Mouse (Mus musculus) liver, embryonic 13.5 days (tissue): ENCODE results near the gene Ptpn3. TPM values are rescaled to one million over a fixed set of nuclear protein-coding genes. Genes with fewer than 3 reads are reported as not detected.
A peak's percentile ranks its signal among the peaks of the same experiment; 100 is the strongest.

Source experiments
- ATAC-seq: fragments of 200-750 bp; cut with Nextera tagmentation; 2 replicates; pipeline ENCODE4 v1.8.0; 2017; ENCODE audit warnings: low read depth, mild to moderate bottlenecking, moderate number of reproducible peaks, moderate library complexity
- DNase-seq: peaks from one replicate; pipeline ENCODE4 v3.0.0; 2022
- H3K27ac ChIP-seq: fragments of 300-500 bp; sonication (generic); 2 replicates; pipeline ENCODE4 v1.5.1; 2015; ENCODE audit warnings: moderate library complexity, mild to moderate bottlenecking, inconsistent platforms
- H3K27me3 ChIP-seq: fragments of 300-500 bp; sonication (generic); 2 replicates; pipeline ENCODE4 v1.6.1; 2015; ENCODE audit warnings: mild to moderate bottlenecking, inconsistent platforms
- H3K36me3 ChIP-seq: fragments of 300-500 bp; sonication (generic); 2 replicates; pipeline ENCODE4 v1.6.1; 2015; ENCODE audit warnings: mild to moderate bottlenecking, inconsistent platforms
- H3K4me1 ChIP-seq: fragments of 300-500 bp; sonication (generic); replicated peaks from 2 replicates; pipeline ENCODE4 v1.6.1; 2015; ENCODE audit warnings: inconsistent platforms
- H3K4me2 ChIP-seq: fragments of 300-500 bp; sonication (generic); 2 replicates; pipeline ENCODE4 v1.6.1; 2015; ENCODE audit warnings: inconsistent platforms, mild to moderate bottlenecking, moderate library complexity
- H3K4me3 ChIP-seq: fragments of 300-500 bp; sonication (generic); replicated peaks from 2 replicates; pipeline ENCODE4 v1.5.1; 2015; ENCODE audit warnings: mild to moderate bottlenecking, inconsistent platforms
- H3K9ac ChIP-seq: fragments of 300-500 bp; sonication (generic); 2 replicates; pipeline ENCODE4 v1.6.1; 2015; ENCODE audit warnings: mild to moderate bottlenecking, inconsistent platforms
- H3K9me3 ChIP-seq: fragments of 300-500 bp; sonication (generic); replicated peaks from 2 replicates; pipeline ENCODE4 v1.6.1; 2016; ENCODE audit warnings: inconsistent platforms
- WGBS: fragments of 180-500 bp; shearing (Covaris S2); methylation state at CpG from one replicate; pipeline ENCODE4 v1.1.7; 2015; ENCODE audit not compliant: insufficient replicate concordance; 5-methylcytosine and 5-hydroxymethylcytosine counted together
- polyA plus RNA-seq: library from polyadenylated mRNA; unstranded; fragments of >200 nt; fragmentation: Nextera tagmentation; extraction: Ambion mirVana; gene quantifications from 2 replicates; pipeline ENCODE4 v1.2.1, GENCODE M21; 2015

The Ptpn3 gene
- polyA plus RNA-seq, 1 experiment from 2014 or later: 0.36 TPM

- Histone ChIP-seq H3K4me3 (no peak overlapping the region), H3K27me3 (peaks cover 9% of the 10 kb centered on the region; the same call in 1 of the 2 replicates), H3K4me2 (no peak overlapping the region), H3K36me3 (no peaks in the 10 kb centered on the region), H3K4me1 (peaks cover 21% of the 10 kb centered on the region), H3K9ac (no peak overlapping the region), H3K27ac (no peak overlapping the region), H3K9me3 (no peaks in the 10 kb centered on the region)
- no peak for ATAC-seq
- 39% methylated on average over 10 of the region's 10 CpGs for WGBS
- DNase-seq: no peak
Observed at GRCm38 (mm10) chr4:57162789-57163722, 138.6 kb downstream of the Ptpn3 start.

- H3K4me3 ChIP-seq: no peak overlapping the region
- H3K9ac ChIP-seq: no peak overlapping the region
- ATAC-seq (no peak), DNase-seq (no peak)
- H3K9me3 ChIP-seq: no peaks in the 10 kb centered on the region
- H3K27ac ChIP-seq: no peak overlapping the region
- H3K4me2 ChIP-seq: no peak overlapping the region
- peaks cover 9% of the 10 kb centered on the region; the same call in 1 of the 2 replicates for H3K27me3 ChIP-seq
- H3K4me1 ChIP-seq: peaks cover 16% of the 10 kb centered on the region
- 66% methylated on average over 7 of the region's 7 CpGs for WGBS
- no peaks in the 10 kb centered on the region for H3K36me3 ChIP-seq
Observed at GRCm38 (mm10) chr4:57160571-57160970, 141.1 kb downstream of the Ptpn3 start.

GRCm38 (mm10) chr4:57156549-57157169 lies 145.0 kb downstream of the Ptpn3 start:
- no peak for DNase-seq
- H3K4me1 ChIP-seq: peaks cover 51% of the 10 kb centered on the region
- no peak overlapping the region for H3K27ac ChIP-seq
- no peaks in the 10 kb centered on the region for H3K36me3 ChIP-seq
- no peak overlapping the region for H3K9ac ChIP-seq
- H3K27me3 ChIP-seq: peaks cover 3% of the 10 kb centered on the region; the same call in 1 of the 2 replicates
- H3K9me3 ChIP-seq: no peaks in the 10 kb centered on the region
- no peak for ATAC-seq
- H3K4me3 ChIP-seq: no peak overlapping the region
- H3K4me2 ChIP-seq: no peak overlapping the region
- WGBS: 84% methylated on average over 8 of the region's 8 CpGs

- DNase-seq: no peak
- Histone ChIP-seq H3K4me2 (peak overlapping the region; percentile 78), H3K4me3 (peak overlapping the region; percentile 53), H3K4me1 (peaks cover 55% of the 10 kb centered on the region), H3K36me3 (no peaks in the 10 kb centered on the region), H3K9me3 (no peaks in the 10 kb centered on the region), H3K27me3 (no peaks in the 10 kb centered on the region), H3K27ac (peak overlapping the region; percentile 96), H3K9ac (peak overlapping the region; percentile 78)
- ATAC-seq: peak; percentile 59
- WGBS: 49% methylated on average over 8 of the region's 8 CpGs
Observed at GRCm38 (mm10) chr4:57153838-57154237, 147.8 kb downstream of the Ptpn3 start.

GRCm38 (mm10) chr4:57153068-57153835 lies 148.4 kb downstream of the Ptpn3 start:
- Histone ChIP-seq H3K27me3 (no peaks in the 10 kb centered on the region), H3K9me3 (no peaks in the 10 kb centered on the region), H3K4me1 (peaks cover 55% of the 10 kb centered on the region), H3K4me3 (peak overlapping the region; percentile 53), H3K27ac (peak overlapping the region; percentile 96), H3K36me3 (no peaks in the 10 kb centered on the region), H3K9ac (peak overlapping the region; percentile 78), H3K4me2 (peak overlapping the region; percentile 78)
- peak; percentile 98 for ATAC-seq
- 22% methylated on average over 9 of the region's 9 CpGs for WGBS
- peak; percentile 70 for DNase-seq

- Histone ChIP-seq H3K36me3 (no peaks in the 10 kb centered on the region), H3K27me3 (peaks cover 35% of the 10 kb centered on the region), H3K4me1 (peaks cover 23% of the 10 kb centered on the region), H3K4me3 (no peak overlapping the region), H3K9ac (no peak overlapping the region), H3K27ac (no peak overlapping the region), H3K9me3 (no peaks in the 10 kb centered on the region), H3K4me2 (no peak overlapping the region)
- ATAC-seq (no peak), DNase-seq (no peak)
- WGBS: 47% methylated on average over 3 of the region's 3 CpGs
Observed at GRCm38 (mm10) chr4:57148182-57148581, 153.5 kb downstream of the Ptpn3 start.

- DNase-seq: peak; percentile 51
- peak within 1 kb of the TSS; percentile 67 for H3K4me3 ChIP-seq
- 1% methylated on average over 104 of the region's 142 CpGs for WGBS
- peaks cover 83% of the 10 kb centered on the region for H3K27me3 ChIP-seq
- H3K4me2 ChIP-seq: peak within 1 kb of the TSS; percentile 82
- no peaks in the 10 kb centered on the region for H3K9me3 ChIP-seq
- peak within 1 kb of the TSS; percentile 64 for H3K9ac ChIP-seq
- H3K4me1 ChIP-seq: peaks cover 12% of the 10 kb centered on the region
- no peak within 1 kb of the TSS for H3K27ac ChIP-seq
- peak; percentile 79 for ATAC-seq
- H3K36me3 ChIP-seq: no peaks in the 10 kb centered on the region
Observed at GRCm38 (mm10) chr4:57143026-57143937, 158.4 kb downstream of the Ptpn3 start, which contains the start of gene Epb41l4b. Gene Epb41l4b (minus strand): TSS chr4:57143437.

GRCm38 (mm10) chr4:57142374-57143025 lies 159.1 kb downstream of the Ptpn3 start:
- 2% methylated on average over 43 of the region's 43 CpGs for WGBS
- H3K27me3 ChIP-seq: peaks cover 89% of the 10 kb centered on the region
- DNase-seq (no peak), ATAC-seq (0 out of 2 replicates have a peak, but pooled peaks have one; percentile 11)
- H3K4me2 ChIP-seq: peak overlapping the region; percentile 82
- H3K9me3 ChIP-seq: no peaks in the 10 kb centered on the region
- H3K9ac ChIP-seq: peak overlapping the region; percentile 52
- H3K4me1 ChIP-seq: peaks cover 17% of the 10 kb centered on the region
- no peak overlapping the region for H3K27ac ChIP-seq
- no peaks in the 10 kb centered on the region for H3K36me3 ChIP-seq
- peak overlapping the region; percentile 67 for H3K4me3 ChIP-seq

- H3K9me3 ChIP-seq: no peaks in the 10 kb centered on the region
- ATAC-seq (no peak), DNase-seq (no peak)
- H3K4me1 ChIP-seq: peaks cover 17% of the 10 kb centered on the region
- H3K36me3 ChIP-seq: no peaks in the 10 kb centered on the region
- peak overlapping the region; percentile 42 for H3K9ac ChIP-seq
- H3K27me3 ChIP-seq: peaks cover 89% of the 10 kb centered on the region
- no peak overlapping the region for H3K27ac ChIP-seq
- peak overlapping the region; percentile 82 for H3K4me2 ChIP-seq
- 6% methylated on average over 26 of the region's 26 CpGs for WGBS
- H3K4me3 ChIP-seq: peak overlapping the region; percentile 67
Observed at GRCm38 (mm10) chr4:57141908-57142361, 159.7 kb downstream of the Ptpn3 start.
